Mouse (Mus musculus) cerebellum, adult (tissue): ENCODE measurements around the gene Clstn2.

ENCODE experiments used
- ATAC-seq: cut with Nextera tagmentation; 2 replicates; pipeline ENCODE4 v1.9.2; 2017; ENCODE audit warnings: mild to moderate bottlenecking, moderate library complexity, mixed read lengths; ENCODE audit not compliant: insufficient number of reproducible peaks, low FRiP score, low TSS enrichment

Clstn2 gene

DNA sequence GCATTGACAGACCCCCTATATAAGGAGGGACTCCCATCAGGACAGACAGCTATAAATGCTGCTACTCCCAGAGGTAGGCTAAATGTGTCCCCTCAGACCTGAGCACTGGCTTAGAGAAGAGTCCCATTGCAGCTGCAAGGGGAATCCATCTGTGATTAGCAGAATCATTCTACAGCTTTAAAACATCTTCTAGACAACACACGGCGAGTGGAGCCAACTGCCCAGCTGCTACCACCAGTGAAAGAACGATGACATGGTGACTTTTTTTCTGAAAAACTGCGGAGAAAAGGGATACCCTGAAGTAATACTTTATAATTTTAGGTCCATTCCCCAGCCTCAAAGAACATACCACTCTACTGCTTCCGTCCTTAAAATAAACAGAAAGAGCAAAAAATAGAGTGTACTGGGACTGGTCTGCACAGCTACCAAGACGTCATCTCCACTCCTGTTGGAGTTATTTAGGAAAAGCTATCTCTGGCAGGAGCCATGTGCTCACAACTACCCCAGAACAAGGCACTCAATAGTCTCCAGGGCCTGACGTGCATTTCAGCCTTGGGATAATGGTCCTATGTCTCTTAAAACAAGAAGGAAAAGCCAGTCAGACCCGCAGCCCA, 79.1 kb downstream of the Clstn2 start:
- no peak for ATAC-seq

DNA sequence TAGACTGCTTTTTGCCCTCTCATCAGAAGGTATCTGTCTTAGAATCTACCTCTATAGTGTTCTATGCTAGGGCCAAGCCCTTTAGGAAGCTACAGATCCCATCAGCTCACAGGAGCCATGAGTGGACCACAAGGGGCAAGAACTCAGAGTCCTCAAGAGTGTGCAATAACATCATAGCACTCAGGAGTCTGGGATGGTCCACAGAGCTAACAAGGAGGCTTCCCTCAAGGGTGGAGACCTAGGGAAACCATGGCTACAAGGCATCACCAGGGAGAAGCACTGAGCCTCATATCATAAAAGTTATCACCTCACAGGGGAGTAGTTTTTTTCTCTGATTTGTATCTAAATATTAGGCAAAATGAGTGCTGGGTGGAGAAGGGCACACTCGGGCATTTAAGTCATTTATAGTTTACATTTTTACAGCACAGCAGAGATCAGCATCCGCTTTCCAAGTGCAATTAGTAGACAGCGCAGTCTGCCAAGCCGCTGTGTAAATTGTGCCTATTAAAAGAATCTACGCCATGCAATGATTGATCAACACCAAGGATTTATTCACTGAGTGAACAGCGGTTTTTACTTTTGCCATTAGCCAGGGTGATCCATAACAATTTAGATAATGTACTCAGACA, 82.5 kb downstream of the Clstn2 start:
- ATAC-seq = no peak

DNA sequence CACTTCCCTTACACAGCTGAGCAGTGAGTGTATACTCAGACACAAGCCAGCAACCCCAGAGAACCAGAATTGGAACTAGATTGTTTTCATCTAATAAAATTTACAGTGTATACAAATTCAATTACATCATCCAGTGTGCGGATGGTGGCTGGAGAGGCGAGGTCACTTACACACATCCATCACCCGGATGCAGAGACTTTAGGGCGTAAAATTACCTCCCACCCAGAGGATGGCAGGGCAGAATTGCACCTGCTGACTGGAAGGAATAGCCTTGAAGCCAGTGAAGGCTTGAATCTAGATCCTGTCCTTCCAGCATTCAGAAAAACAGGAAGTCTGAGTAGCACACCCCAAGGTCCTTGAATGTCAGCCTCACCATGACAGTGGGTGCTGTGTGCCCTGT, 113.7 kb downstream of the Clstn2 start:
- no peak for ATAC-seq

DNA sequence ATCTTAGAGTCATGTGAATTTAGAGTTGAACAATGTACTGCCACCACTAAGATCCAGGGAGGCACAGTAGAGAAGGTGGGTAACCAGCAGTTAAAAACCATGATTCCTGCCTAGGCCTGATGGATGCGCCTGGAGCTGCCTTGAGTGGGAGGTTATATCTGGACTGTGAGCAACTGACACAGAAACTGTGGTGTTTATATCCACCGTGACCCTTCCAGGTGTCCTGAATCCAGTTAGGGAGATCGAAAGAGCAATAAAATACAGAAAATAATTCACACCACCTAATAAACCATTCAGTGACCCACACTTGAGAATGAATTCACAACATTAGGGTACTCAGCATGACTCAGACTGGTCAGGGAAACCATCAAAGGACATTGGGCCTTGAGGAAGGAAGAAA, 141.6 kb downstream of the Clstn2 start:
- no peak for ATAC-seq

DNA sequence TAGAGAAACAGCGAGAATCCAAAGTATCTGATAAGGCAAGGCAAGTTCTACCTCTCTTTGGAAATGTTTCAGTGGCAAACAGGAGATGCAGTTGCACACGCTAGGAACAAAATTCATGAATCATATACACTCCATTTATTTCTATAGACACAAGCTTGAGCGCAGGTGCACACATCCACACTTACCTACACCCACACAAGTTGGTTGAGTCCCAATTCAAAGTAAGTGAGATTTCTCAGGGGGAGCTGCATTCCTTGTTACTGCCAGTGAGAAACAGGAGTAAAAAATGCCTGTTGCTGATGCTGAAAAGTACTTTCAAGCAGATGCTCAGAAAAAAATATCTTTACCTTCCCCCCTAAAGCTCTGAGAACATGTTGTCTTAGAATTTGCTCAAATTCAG, 149.6 kb downstream of the Clstn2 start:
- ATAC-seq = no peak

DNA sequence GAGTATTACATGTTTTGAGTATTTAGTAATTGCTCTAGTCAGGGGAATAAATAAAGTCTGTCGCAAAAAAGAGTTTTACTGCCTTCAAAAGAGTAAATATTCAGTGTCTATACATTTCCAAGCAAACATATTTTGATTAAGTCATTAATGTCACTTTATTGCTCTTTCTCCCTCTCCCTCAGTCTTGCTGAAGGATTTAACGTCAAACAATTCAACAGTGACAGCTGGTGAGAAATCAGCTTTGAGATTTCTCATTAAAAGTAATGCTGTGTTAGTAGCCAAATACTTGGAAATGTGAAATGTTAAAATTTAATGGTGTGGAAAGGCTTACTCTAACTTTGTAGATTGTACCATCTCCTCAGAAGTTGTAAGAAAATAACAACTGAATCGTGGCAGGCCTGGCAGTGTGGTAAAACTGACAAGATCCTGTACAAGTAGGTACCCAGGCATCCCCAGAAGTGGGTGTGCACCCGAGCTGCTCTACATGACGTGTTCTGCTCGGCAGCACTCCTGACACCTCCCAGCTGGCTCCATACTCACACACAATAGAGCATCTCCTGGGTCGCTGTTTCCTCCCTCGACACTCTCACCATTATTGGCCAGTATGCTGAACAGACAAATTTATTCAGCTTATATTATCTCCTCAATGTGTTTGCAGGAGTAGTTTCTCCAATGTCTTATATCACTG, 165.8 kb downstream of the Clstn2 start:
- ATAC-seq = no peak

DNA sequence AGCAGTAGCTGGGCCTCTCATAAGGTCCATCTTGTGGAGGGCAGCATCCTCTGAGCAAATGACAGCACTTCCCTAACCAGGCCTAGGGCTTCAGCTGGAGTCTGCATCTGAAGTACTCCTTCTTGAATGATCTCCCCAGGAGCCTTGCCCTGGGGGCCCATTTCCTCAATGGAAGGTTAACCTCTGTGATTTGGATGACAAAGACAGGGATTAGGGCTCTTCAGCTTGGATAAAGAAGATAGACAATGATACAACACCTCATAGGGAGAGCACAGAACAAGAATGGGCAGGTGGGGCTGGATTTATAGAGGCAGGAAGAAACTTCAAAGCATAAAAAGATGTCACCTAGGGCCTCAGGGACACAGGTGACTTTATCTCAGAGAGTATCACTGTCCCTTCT, 180.1 kb downstream of the Clstn2 start:
- no peak for ATAC-seq

DNA sequence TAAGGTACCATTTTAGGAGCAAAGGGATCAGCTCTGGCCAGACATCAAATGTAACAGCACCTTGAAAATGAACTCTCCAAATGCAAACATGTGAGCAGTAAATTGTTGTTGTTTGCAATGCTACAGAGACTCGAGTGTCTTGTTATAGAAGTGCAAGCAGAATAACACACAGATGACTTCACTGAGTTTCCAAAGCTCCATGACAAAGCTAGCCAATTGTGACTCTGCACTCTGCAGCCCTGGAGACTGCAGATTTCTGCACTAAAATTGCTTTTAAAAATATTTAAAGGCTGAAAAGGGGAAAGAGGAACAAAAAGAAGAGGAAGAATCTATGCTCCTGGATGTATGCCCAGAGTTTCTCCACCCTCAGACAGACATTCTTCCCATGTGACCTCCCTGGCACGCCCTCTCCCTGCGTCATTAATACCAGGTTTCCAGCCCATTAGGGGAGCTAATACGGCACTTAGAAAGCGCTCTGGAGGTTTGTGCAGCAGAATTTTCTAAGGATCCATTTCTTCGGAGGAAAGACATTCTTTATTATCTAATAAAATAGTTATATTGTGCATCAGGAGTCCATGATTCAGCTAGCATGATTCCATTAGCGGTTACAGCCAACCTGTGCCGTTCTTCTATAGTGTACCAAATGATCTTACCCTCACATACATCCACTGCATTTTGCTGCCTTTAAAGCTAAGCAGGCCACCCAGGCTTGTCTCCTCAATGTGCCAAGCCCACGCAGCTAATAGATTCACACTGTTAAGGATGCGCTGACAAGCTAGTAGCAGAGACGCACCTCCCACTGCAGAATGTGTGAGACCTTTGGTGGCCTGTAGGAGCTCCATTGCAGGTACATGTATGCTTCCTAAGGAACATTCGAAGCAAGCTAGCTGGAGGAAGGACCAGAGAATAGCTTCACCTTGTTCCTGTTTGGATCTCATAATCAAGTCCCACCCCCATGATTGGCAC, 184.8 kb downstream of the Clstn2 start:
- no peak for ATAC-seq

DNA sequence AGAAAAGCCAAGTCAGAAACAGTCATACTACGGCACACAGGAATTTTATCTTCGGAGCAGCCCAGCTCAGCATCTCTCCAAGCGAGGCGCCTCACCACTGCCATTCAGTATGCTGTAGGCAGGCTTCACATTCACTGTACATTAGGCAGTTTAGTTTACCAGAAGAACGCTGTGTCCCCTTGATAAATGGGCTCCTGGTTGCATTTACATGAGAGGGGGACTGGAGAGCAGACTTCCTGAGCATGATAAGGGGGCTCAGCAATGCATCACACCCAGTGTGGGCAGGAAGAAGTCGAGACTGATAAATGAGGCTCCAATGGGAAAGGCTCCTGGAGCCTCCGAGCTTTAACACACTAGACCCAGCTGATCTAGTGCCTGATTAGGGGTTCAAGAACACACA, 190.9 kb downstream of the Clstn2 start:
- ATAC-seq = no peak

DNA sequence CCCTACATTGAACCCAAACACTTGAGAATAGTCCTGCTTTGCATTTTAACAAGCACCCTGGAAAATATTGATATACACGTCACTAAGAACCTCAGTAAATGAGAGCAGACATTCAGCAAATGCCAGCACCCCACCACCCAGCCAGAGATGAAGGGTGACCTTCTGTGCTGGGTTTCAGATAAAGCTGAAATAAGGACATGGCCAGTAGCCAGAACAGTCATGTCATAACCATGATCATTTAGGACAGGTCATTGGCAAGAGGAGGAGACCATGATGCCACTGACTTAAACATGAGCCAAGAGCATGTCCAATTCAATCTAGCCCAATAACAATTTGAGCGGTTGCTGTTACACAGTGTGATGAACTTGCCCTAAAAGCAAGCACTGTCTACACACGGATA, 201.8 kb downstream of the Clstn2 start:
- no peak for ATAC-seq

DNA sequence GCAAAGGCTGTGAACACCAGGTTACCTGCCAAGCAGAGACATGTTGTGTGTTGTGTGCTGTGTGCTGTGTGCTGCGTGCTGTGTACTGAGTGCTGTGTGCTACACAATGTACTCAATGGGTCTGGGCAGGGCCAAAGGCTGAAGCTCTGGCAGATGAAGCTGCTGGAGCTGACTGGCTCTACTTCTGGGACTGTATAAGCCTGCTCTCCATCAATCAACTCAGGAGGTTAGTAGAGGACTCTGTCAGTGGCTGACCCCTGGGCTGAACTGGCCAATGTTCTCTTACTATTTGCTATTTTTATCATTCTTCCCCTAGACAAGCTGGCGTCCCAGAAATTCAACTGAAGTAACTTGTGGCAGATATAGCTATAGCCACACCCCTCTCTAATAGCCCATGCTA, 203.1 kb downstream of the Clstn2 start:
- ATAC-seq = no peak

DNA sequence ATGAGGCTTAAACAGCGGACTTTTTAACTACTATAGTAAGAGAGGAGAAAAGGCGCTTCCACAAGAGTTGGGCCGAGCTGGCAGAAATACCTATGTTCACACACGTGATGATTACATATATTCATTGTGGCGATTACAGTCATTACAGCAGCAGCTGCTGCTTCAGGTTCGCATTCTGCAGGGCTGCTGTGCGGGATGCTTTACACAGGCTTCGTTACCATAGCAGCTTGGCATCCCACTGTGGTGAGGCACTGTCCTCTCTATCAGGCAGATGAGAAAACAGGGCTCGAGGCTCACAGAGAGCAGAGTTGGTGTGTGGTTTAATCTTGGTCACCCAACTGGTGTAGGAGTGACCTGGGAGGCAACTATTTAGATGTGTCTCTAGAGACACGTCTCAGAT, 205.3 kb downstream of the Clstn2 start:
- no peak for ATAC-seq

DNA sequence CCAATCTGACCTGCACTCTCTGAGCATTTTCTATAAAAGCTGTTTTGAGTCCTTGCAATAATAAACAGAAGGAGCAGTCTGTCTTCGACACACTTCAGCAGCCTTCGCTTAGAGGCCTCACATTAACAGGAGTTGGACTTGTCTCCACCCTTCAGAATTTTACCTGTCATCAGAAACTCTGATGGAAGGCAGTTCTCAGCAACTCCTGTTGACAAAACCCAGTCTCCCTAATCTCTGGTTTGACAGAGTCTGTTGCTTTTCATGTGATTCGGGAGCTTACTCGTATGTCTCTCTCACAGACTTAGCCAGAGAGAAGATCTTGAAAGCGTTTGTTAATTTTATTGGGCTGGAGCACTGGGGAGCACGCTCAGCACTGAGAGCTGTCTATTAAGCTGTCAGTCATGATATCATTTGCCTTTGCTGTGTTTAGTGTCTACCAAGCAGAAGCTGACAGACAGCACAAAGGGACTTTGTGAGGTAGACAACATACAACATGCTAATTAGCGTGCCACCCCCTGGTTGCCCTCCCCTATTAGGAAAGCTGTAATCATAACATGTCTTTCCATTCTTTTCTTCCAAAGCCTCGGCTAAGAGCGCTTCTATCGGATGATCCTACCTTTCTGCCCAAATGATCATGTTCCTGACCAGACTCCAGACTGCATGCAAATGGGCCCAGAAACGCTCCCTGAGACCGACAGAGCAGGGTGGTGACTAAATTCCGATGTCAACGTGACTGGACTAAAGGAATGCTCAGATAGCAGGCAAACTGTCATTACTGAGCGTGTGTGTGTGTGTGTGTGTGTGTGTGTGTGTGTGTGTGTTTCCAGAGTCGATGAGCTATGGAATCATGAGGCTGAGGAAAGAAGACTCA, 206.7 kb downstream of the Clstn2 start:
- ATAC-seq = no peak

DNA sequence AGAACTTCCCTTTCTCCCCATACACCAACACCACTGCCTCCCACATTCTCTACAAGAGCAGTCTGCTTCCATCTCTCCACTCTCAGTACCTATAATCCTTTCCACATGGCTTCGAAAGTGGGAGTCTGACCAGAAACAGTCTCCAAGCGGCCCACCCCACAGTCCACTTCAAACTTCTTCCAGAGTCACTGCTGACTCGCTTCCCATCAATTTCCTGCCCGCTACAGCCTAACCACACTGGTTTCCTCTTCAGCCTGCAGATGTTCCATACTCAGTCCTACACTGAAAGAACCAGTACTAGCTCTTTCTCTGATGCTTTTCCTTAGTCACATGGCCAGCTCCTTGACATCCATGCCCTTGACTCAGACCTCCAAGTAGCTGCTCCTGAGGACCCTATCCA, 215.9 kb downstream of the Clstn2 start:
- ATAC-seq = no peak

DNA sequence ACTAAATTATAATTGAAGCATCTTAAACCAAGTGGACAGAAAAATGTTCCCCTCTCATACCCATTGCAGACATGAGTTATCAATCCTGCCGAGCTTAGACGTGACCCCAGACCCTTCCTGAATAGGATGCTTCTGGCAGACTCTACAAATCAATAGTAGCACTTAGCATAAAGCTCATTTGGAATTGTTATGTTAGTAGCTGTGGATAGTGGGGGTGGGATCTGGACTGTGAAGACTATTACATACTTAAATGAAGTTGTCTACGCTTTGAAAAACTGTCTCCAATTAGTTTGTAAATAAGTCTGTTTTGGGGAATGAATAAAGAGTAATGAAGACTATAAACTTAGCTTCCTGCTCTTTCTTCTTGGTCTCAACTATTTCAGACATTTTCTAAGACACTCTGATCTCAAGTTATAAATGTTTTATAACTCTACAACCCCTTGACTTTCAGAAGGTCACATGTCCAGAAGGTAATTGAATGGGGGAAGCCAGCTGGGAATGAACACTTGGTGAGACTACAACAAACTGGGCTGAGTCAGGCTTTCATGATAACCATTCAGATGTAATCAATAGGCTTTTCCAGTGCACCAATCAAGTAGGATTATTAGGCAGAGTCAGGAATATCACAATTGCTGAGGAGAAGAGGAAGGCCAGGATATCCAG, 216.7 kb downstream of the Clstn2 start:
- no peak for ATAC-seq

DNA sequence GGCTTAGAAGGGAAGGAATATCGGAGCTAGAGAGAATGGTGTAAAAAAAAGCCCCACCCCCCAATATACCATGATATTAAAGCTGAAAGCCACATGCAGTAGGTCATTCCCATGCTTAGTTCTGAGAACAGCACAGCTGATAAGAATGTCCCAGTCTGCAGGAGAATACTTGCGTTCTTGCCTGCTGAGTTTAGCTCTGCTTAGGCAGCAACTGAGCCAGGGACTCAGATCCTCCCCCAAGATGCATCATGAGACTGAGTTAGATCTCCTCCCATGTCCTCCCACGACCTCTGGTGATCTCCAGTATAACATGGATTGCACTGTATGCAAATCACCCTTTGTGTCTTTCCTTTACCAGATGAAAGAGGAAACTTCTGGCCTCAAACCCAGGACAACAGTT, 219.8 kb downstream of the Clstn2 start:
- no peak for ATAC-seq

DNA sequence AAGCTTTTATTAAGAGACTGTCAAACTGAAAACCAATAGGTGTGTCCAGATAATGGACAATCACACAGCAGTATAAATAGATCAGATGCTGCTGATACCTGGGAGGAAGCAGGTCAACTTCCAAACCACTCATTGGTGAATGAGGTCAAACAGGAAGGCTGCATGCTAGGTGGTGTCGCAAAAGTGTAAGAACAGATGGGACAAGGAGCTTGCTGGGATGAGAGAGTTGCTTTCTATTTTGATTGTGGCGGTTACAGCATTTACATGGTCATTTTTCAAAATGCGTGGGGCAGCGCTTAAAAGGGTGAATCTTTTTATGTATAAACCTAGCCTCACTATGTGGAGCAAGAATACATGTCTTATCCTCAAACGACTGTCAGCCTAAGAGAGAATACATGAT, 225.9 kb downstream of the Clstn2 start:
- ATAC-seq = no peak

DNA sequence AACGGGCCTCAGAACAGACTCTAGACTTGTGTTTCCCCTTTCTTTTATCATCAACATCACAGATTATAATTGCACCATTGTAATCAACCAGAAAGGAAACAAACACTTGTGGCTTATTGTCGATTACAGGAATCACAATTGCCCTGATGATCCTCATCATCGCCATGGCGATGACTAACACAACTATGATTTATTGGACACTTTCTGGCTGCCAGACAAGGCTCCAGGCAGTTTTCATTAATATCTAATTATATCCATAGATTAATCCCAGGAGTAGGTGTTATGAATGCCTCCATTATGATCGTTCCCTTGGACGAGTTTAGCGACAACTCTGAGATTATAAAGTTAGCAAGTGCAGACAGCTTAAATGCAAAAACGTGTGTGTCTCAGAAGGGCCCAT, 239.3 kb downstream of the Clstn2 start:
- ATAC-seq = no peak

DNA sequence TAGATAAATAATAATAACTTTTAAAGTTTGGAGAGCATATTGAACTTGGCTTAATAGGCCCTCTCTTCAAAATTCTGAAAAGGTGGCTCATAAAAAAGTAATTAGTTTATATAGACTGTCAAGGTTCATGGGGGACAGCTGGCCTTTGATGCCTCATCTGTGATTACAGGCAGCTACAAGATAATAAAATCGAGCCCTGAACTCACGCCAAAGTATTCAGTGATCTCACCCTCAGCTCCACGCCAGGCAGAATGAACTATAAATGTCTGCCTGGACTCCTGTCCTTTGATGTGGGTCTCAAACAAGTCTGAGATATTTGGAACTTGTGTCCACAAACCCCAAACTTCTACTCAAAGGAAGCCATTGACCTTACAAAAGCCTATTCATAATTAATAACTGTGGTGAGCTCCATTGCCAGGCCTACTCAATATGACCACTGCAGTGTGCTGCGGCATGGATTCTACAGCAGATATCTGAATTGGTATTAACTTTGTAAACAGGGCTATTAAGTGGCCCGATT, 244.8 kb downstream of the Clstn2 start:
- ATAC-seq = no peak
